Mouse (Mus musculus) lung, adult 2 months (tissue): ENCODE measurements at regions not wholly inside any gene's neighbourhood (a gene's known extent, or its start where the extent isn't known, plus 50 kb on each side); places are given as distances from the start of the nearest gene placed in this dataset.

Experiments used
- CTCF ChIP-seq: fragments of 200-500 bp; IDR thresholded peaks from 2 replicates; pipeline ENCODE4 v1.5.1; 2011; ENCODE audit warnings: mild to moderate bottlenecking, low read length, control low read depth; ENCODE audit not compliant: insufficient read depth
- POLR2A ChIP-seq: fragments of 200-500 bp; IDR thresholded peaks from 2 replicates; pipeline ENCODE4 v1.6.1; 2011; ENCODE audit warnings: low read depth, mild to moderate bottlenecking, control low read depth, low read length, borderline replicate concordance; ENCODE audit errors: extremely low read depth

GRCm38 (mm10) chr14:58628266-58628665 is 514.4 kb downstream of the 1700129C05Rik start:
- TF ChIP-seq CTCF, result no peak
- TF ChIP-seq POLR2A, result no peak
